Mouse (Mus musculus) embryonic fibroblast, embryonic 13.5 days (primary cell): ENCODE data around the gene Vmn1r74. TPM values are rescaled to one million over a fixed set of nuclear protein-coding genes. Genes with fewer than 3 reads are reported as not detected.
"Not testable (repeated sequence)": the region's sequence is repeated elsewhere in the genome, so short reads cannot be mapped to it uniquely, and the experiment has no call there.

ENCODE experiments used
- H3K27ac ChIP-seq: 2 replicates; pipeline ENCODE4 v1.5.1; 2012; ENCODE audit warnings: low read length, control low read depth, inconsistent platforms; ENCODE audit not compliant: insufficient read depth
- H3K4me1 ChIP-seq: 2 replicates; pipeline ENCODE4 v1.6.1; 2011; ENCODE audit warnings: low read length; ENCODE audit not compliant: control insufficient read depth, insufficient read depth
- H3K4me3 ChIP-seq: 2 replicates; pipeline ENCODE4 v1.5.1; 2011; ENCODE audit warnings: mild to moderate bottlenecking, control low read depth, low read length; ENCODE audit not compliant: insufficient read depth
- CTCF ChIP-seq: IDR thresholded peaks from 2 replicates; pipeline ENCODE4 v1.5.1; 2011; ENCODE audit warnings: mild to moderate bottlenecking, control low read depth, low read length, moderate library complexity, borderline replicate concordance; ENCODE audit not compliant: insufficient read depth
- POLR2A ChIP-seq: IDR thresholded peaks from 2 replicates; pipeline ENCODE4 v1.6.1; 2011; ENCODE audit warnings: low read depth, mild to moderate bottlenecking, control low read depth, low read length, moderate library complexity
- polyA plus RNA-seq: library from polyadenylated mRNA; stranded (reverse); fragments of >200 nt; gene quantifications from 2 replicates; pipeline ENCODE4 v1.2.4, GENCODE M21; 2011; ENCODE audit warnings: low read depth; ENCODE audit not compliant: missing spikeins, insufficient read length

The Vmn1r74 gene
- not detected in 2 replicates for polyA plus RNA-seq

DNA sequence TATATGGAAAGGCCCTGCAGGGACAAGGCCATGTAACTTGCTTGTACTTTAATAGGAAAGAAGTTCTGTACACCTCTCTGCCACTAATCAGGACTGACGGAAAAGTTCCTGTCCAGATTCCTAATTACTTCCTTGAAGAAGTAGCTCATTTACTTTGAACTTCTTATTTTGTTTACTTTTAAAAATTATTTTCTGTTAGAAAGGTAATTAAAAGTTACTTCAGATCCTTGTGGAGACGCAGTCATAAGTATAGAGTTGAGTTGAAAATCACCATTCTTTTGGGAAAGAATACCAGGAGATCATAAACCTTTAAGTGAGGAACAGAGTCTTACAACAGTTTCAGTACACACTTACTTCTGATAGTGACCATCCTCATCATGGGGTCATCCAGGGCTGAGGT lies at the start of gene Vmn1r74:
TSS of gene Vmn1r74 (plus strand) at position 301 of the 400 bp plus-strand sequence.
- Histone ChIP-seq H3K27ac (no peak within 1 kb of the TSS), H3K4me1 (no peaks in the 10 kb centered on the region), H3K4me3 (no peak within 1 kb of the TSS)
- TF ChIP-seq POLR2A (no peak), CTCF (no peak)

DNA sequence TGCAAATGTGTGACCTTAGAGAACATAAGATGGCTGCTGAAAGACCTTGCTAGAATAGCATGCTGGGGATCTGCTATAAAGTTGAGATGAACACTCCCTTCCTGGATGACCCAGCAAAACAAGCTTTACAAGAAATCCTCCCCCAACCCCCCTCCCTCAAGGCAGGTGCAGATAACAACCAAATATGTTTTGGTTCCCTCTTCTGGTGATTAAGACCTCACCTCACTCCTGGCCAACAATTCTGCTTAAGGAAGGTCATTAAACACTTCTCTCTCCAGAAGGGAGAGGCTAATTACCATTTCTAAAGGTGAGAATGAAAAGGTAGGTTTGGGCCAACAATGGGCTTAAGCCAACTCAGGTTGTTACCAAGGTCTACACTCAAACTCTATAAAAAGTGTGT lies 20.0 kb upstream of the Vmn1r74 start:
- Histone ChIP-seq H3K4me3 (no peak overlapping the region), H3K4me1 (no peaks in the 10 kb centered on the region), H3K27ac (no peak overlapping the region)
- no peak for TF ChIP-seq POLR2A
- TF ChIP-seq CTCF: no peak

DNA sequence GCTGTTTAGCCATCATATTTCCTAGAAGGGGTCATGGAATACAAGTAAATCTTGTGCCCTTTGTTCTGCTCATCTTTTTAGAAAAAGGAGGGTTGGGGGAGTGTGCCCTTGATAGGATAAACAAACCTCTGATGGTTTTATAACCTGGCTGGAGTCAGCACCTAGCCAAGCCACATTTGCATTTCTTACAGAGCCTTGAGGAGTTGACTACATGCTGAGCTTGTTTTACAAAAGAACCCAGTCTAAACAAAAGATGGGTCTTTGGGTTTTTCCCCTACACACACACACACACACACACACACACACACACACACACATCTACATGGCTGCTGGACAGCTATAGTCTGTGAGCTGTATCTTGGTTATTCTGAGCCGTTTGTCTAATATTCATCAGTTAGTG lies 11.6 kb upstream of the Vmn1r74 start:
- TF ChIP-seq CTCF (no peak), POLR2A (no peak)
- Histone ChIP-seq H3K4me1 (no peaks in the 10 kb centered on the region), H3K4me3 (no peak overlapping the region), H3K27ac (no peak overlapping the region)

GRCm38 (mm10) chr7:11823246-11823645 lies 10.5 kb upstream of the Vmn1r74 start:
- not testable (repeated sequence) for H3K27ac ChIP-seq, H3K4me1 ChIP-seq, H3K4me3 ChIP-seq

DNA sequence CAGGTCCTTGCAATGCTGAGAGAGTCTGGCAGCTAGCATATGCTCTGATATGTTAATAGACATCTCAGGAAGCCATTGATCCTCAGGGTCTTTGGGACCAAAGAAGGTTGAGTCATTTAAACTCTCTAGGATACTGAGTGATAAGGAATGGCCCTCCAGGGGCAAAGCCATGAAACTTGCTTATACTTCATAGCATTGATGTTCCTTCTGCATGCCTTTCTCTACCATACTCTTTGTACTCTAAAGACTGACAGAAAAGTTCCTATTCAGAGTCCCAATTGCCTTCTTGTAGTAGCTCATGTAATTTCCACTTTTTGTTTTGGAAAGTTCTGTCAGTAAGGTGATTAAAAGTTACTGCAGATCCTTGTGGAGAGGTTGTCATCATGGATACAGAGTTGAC lies 40.5 kb downstream of the Vmn1r74 start, which contains the start of gene Vmn1r75:
TSS of gene Vmn1r75 (plus strand) at position 301 of the 400 bp plus-strand sequence.
- Histone ChIP-seq H3K4me3 (no peak within 1 kb of the TSS), H3K27ac (no peak within 1 kb of the TSS), H3K4me1 (no peaks in the 10 kb centered on the region)
- TF ChIP-seq CTCF: no peak
- TF ChIP-seq POLR2A: no peak

Other genes starting within 250 kb of the Vmn1r74 start
- not detected in 2 replicates for gene Zscan4-ps3, start 224.7 kb upstream of the Vmn1r74 start, polyA plus RNA-seq
- gene Vmn1r72, start 153.8 kb upstream of the Vmn1r74 start, polyA plus RNA-seq: not detected in 2 replicates
- gene Vmn1r73, start 103.7 kb upstream of the Vmn1r74 start, polyA plus RNA-seq: not detected in 2 replicates
- not detected in 2 replicates for gene Vmn1r75, start 40.6 kb downstream of the Vmn1r74 start, polyA plus RNA-seq
- not detected in 2 replicates for gene Vmn1r76, start 104.2 kb downstream of the Vmn1r74 start, polyA plus RNA-seq
- gene Vmn1r77, start 202.8 kb downstream of the Vmn1r74 start, polyA plus RNA-seq: not detected in 2 replicates